Comparison of ENCODE assay signal across 14 mouse cellular contexts in the genomic region with DNA sequence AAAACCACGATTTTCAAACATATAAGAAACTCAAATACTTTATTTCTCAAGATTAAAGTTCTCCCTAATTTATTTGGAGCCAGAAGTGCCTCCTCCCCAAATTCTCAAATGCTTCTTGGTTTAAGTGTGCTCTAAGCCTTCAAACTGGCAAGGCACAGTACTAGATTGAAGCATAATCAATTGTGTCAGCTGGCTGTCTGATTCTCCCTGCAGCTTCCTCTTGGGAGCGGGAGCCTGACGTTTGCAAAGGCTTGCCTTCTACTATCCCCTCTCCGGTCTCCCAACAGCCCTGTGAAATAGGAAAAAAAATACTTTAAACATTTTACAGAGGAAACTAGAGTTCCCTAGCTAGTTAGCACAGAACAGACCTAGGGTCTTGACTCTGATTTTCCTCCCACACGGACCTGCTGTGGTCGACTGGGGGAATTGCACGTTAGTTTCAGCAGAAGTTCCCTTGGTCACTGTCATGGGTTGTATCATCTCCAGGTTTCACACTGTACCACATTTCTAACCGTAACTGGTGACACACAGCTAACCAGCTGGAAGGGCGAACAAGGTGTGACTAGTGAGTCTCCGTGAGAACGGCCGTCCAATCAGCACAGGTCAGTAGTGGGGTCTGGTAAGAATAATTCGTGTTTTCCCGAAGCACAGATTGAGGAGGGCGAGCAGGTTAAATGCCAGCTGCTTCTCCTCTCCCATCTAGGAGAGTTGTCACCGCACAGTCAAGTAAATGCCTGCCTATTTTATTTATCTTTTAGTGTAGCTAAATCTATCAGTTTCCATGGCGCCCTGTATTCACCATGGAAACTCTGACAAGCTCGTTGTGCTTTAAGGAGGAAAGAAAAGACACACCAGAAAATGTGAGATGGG. TPM values are rescaled to one million over a fixed set of nuclear protein-coding genes. Genes with fewer than 3 reads are reported as not detected.
DNase-seq lines count a peak whose midpoint lies in the region; ATAC-seq and TF ChIP-seq lines count a peak whose summit lies in the region.
"Had no signal": no experiment of that assay in that cellular context is flagged by ENCODE, and none has a peak within 500 bp of the region (broad histone marks: within the 10 kb centered on the region; RNA-seq: fewer than 3 reads in every experiment).

No protein-coding gene starts in this region.

- intact Hi-C loops in left cerebral cortex, postnatal 14 days (cut with DNase I): loop anchor here (5.0 kb wide), 1 partner anchor 48 kb away; no protein-coding TSS in a partner anchor

- H3K9ac ChIP-seq in midbrain, embryonic 12.5 days (replicated peaks): no peak overlapping the region
- no peak overlapping the region for H3K9ac ChIP-seq in midbrain, embryonic 11.5 days (ENCODE audit: low read length)
- no peak overlapping the region for H3K9ac ChIP-seq in intestine, postnatal 0 days (ENCODE audit: low read depth, low read length)
- H3K9ac ChIP-seq: embryonic facial prominence, embryonic 15.5 days; intestine, embryonic 15.5 days; limb, embryonic 13.5 days had no signal

- TF ChIP-seq CTCF in intestine, postnatal 0 days (IDR thresholded peaks at IDR 0.05; ENCODE audit: low read depth): no peak

- no peaks in the 10 kb centered on the region for H3K27me3 ChIP-seq in midbrain, embryonic 12.5 days
- no peaks in the 10 kb centered on the region for H3K27me3 ChIP-seq in midbrain, embryonic 11.5 days (ENCODE audit: control insufficient read depth, insufficient read depth, low read length)
- no peaks in the 10 kb centered on the region for H3K27me3 ChIP-seq in intestine, postnatal 0 days (replicated peaks; ENCODE audit: control insufficient read depth, insufficient read depth, low read length)
- H3K27me3 ChIP-seq: embryonic facial prominence, embryonic 15.5 days; intestine, embryonic 15.5 days; limb, embryonic 13.5 days had no signal

- no peak overlapping the region for H3K4me3 ChIP-seq in midbrain, embryonic 12.5 days
- H3K4me3 ChIP-seq in midbrain, embryonic 11.5 days (ENCODE audit: low read depth, low read length): no peak overlapping the region
- no peak overlapping the region for H3K4me3 ChIP-seq in intestine, postnatal 0 days (ENCODE audit: low read depth, low read length)
- H3K4me3 ChIP-seq: embryonic facial prominence, embryonic 15.5 days; intestine, embryonic 15.5 days; limb, embryonic 13.5 days had no signal

- H3K36me3 ChIP-seq in midbrain, embryonic 12.5 days: no peaks in the 10 kb centered on the region
- no peaks in the 10 kb centered on the region for H3K36me3 ChIP-seq in midbrain, embryonic 11.5 days (ENCODE audit: control insufficient read depth, insufficient read depth, low read length)
- no peaks in the 10 kb centered on the region for H3K36me3 ChIP-seq in intestine, postnatal 0 days (ENCODE audit: control insufficient read depth, insufficient read depth)
- H3K36me3 ChIP-seq: embryonic facial prominence, embryonic 15.5 days; intestine, embryonic 15.5 days; limb, embryonic 13.5 days had no signal

- no peak for DNase-seq in midbrain, embryonic 11.5 days (ENCODE audit: low spot score, missing footprints)
- DNase-seq in frontal cortex, adult 2 months (ENCODE audit: extremely low spot score in 1 of 2, low spot score in 1 of 2): peak; percentile 25 to 53
- DNase-seq in left cerebral cortex, postnatal 14 days (ENCODE audit: low spot score in 2 of 2): peak; percentile 50 to 67
- DNase-seq in right cerebral cortex, postnatal 36 days (ENCODE audit: low spot score in 2 of 2): peak; percentile 6 to 7
- DNase-seq in adipocyte (ENCODE audit: low spot score): no peak
- no peak for DNase-seq in kidney, postnatal 10 days
- DNase-seq: cerebellum, adult 11 months; heart, adult 11 months; thymus, postnatal 36 days had no signal

- WGBS in midbrain, embryonic 12.5 days: 67% methylated on average over 18 of the region's 18 CpGs
- WGBS in midbrain, embryonic 11.5 days: 74% methylated on average over 18 of the region's 18 CpGs
- 66% methylated on average over 18 of the region's 18 CpGs for WGBS in intestine, postnatal 0 days

- no peaks in the 10 kb centered on the region; the same call in 1 of the 2 replicates for H3K4me1 ChIP-seq in midbrain, embryonic 12.5 days
- H3K4me1 ChIP-seq in midbrain, embryonic 11.5 days (ENCODE audit: control insufficient read depth, insufficient read depth, low read length): no peaks in the 10 kb centered on the region
- H3K4me1 ChIP-seq in intestine, postnatal 0 days (replicated peaks; ENCODE audit: control insufficient read depth, insufficient read depth, low read length): no peaks in the 10 kb centered on the region
- H3K4me1 ChIP-seq: embryonic facial prominence, embryonic 15.5 days; intestine, embryonic 15.5 days; limb, embryonic 13.5 days had no signal

- H3K4me2 ChIP-seq in midbrain, embryonic 12.5 days (replicated peaks): no peak overlapping the region
- no peak overlapping the region for H3K4me2 ChIP-seq in midbrain, embryonic 11.5 days
- H3K4me2 ChIP-seq in intestine, postnatal 0 days (replicated peaks; ENCODE audit: low read depth): no peak overlapping the region
- H3K4me2 ChIP-seq: embryonic facial prominence, embryonic 15.5 days; intestine, embryonic 15.5 days; limb, embryonic 13.5 days had no signal

- ATAC-seq in midbrain, embryonic 12.5 days (ENCODE audit: low FRiP score, low read depth): peak; percentile 49; the same call in 1 of the 2 replicates
- no peak for ATAC-seq in midbrain, embryonic 11.5 days (ENCODE audit: low FRiP score)
- no peak for ATAC-seq in intestine, postnatal 0 days
- ATAC-seq: intestine, embryonic 15.5 days had no signal

- no peak overlapping the region for H3K27ac ChIP-seq in midbrain, embryonic 12.5 days (replicated peaks)
- no peak overlapping the region for H3K27ac ChIP-seq in midbrain, embryonic 11.5 days (ENCODE audit: low read depth, low read length)
- no peak overlapping the region for H3K27ac ChIP-seq in intestine, postnatal 0 days (ENCODE audit: low read depth, low read length)
- H3K27ac ChIP-seq: embryonic facial prominence, embryonic 15.5 days; intestine, embryonic 15.5 days; limb, embryonic 13.5 days had no signal

- H3K9me3 ChIP-seq in midbrain, embryonic 12.5 days: no peaks in the 10 kb centered on the region
- no peaks in the 10 kb centered on the region for H3K9me3 ChIP-seq in midbrain, embryonic 11.5 days (ENCODE audit: control insufficient read depth, low read length)
- no peaks in the 10 kb centered on the region for H3K9me3 ChIP-seq in intestine, postnatal 0 days (ENCODE audit: control insufficient read depth)
- H3K9me3 ChIP-seq: embryonic facial prominence, embryonic 15.5 days; intestine, embryonic 15.5 days; limb, embryonic 13.5 days had no signal

RNA-seq across cellular contexts. Expression of a gene that starts 6.2 kb away (rescaled TPM):
- 0.09 TPM in 1 of 2 replicates, not detected in the other for polyA plus RNA-seq in midbrain, embryonic 12.5 days (2016; fragmentation: Nextera tagmentation; extraction: Ambion mirVana)
- polyA plus RNA-seq in midbrain, embryonic 11.5 days (2014; fragmentation: Nextera tagmentation; extraction: Ambion mirVana): 0.05 and 0.10 TPM in 2 replicates
- polyA plus RNA-seq in frontal cortex, adult 2 months (2012; rRNA removed): 81.8 and 89.4 TPM in 2 replicates
- total RNA-seq in left cerebral cortex, postnatal 14 days (2021): 100 to 1,000 TPM; 246 to 253 TPM
- 37.3 and 46.8 TPM in 2 replicates for polyA plus RNA-seq in intestine, postnatal 0 days (2015; fragmentation: Nextera tagmentation; extraction: Ambion mirVana)

Comparison
In these comparisons a context has a peak if more than half of its experiments do, and no peak if none do; other contexts are left out.
1. DNase-seq: peak in frontal cortex, adult 2 months (2 of 2), left cerebral cortex, postnatal 14 days (2 of 2) and right cerebral cortex, postnatal 36 days (2 of 2); none in midbrain, embryonic 11.5 days (single experiment), adipocyte (single experiment) and kidney, postnatal 10 days (single experiment).
2. RNA of a gene that starts 6.2 kb away (polyA plus RNA-seq): 81.8 to 89.4 TPM in frontal cortex, adult 2 months and 37.3 to 46.8 TPM in intestine, postnatal 0 days; 0.05 to 0.10 TPM in midbrain, embryonic 11.5 days and 0.09 TPM in midbrain, embryonic 12.5 days; every median in the first group is over 10 times any median in the second.